Mouse (Mus musculus) kidney, adult 2 months (tissue): Measurements from ENCODE around the gene Smc4. TPM values are rescaled to one million over a fixed set of nuclear protein-coding genes. Genes with fewer than 3 reads are reported as not detected.

ENCODE experiments used
- DNase-seq: peaks from one replicate; pipeline ENCODE4 v3.0.0; 2021
- H3K27ac ChIP-seq: fragments of 200-500 bp; 2 replicates; pipeline ENCODE4 v1.5.1; 2012; ENCODE audit warnings: low read depth, low read length, control low read depth, inconsistent platforms; ENCODE audit not compliant: insufficient read depth
- H3K27me3 ChIP-seq: fragments of 200-500 bp; replicated peaks from 2 replicates; pipeline ENCODE4 v1.6.1; 2012; ENCODE audit warnings: mild to moderate bottlenecking, moderate library complexity, low read length, inconsistent platforms; ENCODE audit not compliant: control insufficient read depth, insufficient read depth
- H3K36me3 ChIP-seq: fragments of 200-500 bp; 2 replicates; pipeline ENCODE4 v1.6.1; 2012; ENCODE audit warnings: mild to moderate bottlenecking, moderate library complexity, low read length, inconsistent platforms; ENCODE audit not compliant: control insufficient read depth, insufficient read depth
- H3K4me1 ChIP-seq: fragments of 200-500 bp; 2 replicates; pipeline ENCODE4 v1.6.1; 2011; ENCODE audit warnings: low read length; ENCODE audit not compliant: control insufficient read depth, insufficient read depth
- H3K4me3 ChIP-seq: fragments of 200-500 bp; 2 replicates; pipeline ENCODE4 v1.5.1; 2011; ENCODE audit warnings: mild to moderate bottlenecking, low read depth, low read length, control low read depth; ENCODE audit not compliant: insufficient read depth
- CTCF ChIP-seq: fragments of 200-500 bp; conservative IDR thresholded peaks from 2 replicates; pipeline ENCODE4 v1.5.1; 2011; ENCODE audit warnings: low read depth, mild to moderate bottlenecking, control low read depth, low read length, moderate library complexity, mixed read lengths; ENCODE audit not compliant: insufficient read depth, insufficient read length
- POLR2A ChIP-seq: fragments of 200-500 bp; IDR thresholded peaks from one replicate; pipeline ENCODE4 v1.6.1; 2011; ENCODE audit warnings: low read depth, low read length, control low read depth
- WGBS: fragments of 180-500 bp; shearing (Covaris S2); methylation state at CpG from one replicate; pipeline ENCODE4 v1.1.7; 2018; 5-methylcytosine and 5-hydroxymethylcytosine counted together
- polyA plus RNA-seq: library from polyadenylated mRNA; depleted of rRNA; stranded (reverse); fragments of >200 nt; gene quantifications from 2 replicates; pipeline ENCODE4 v1.2.3, GENCODE M21; 2012

Smc4 gene
- polyA plus RNA-seq, 1 experiment = 3.0 TPM

- H3K27me3 ChIP-seq = no peaks in the 10 kb centered on the region
- DNase-seq = no peak
- H3K4me3 ChIP-seq = no peak overlapping the region
- TF ChIP-seq CTCF (no peak), POLR2A (no peak)
- 94% methylated on average over 3 of the region's 3 CpGs for WGBS
- H3K36me3 ChIP-seq = peaks cover 8% of the 10 kb centered on the region
- H3K4me1 ChIP-seq = 0 out of 2 replicates have a peak, but pooled peaks cover 2% of the 10 kb centered on the region
- no peak overlapping the region for H3K27ac ChIP-seq
Observed at GRCm38 (mm10) chr3:68969091-68969590, 35.4 kb upstream of the Smc4 start.

DNA sequence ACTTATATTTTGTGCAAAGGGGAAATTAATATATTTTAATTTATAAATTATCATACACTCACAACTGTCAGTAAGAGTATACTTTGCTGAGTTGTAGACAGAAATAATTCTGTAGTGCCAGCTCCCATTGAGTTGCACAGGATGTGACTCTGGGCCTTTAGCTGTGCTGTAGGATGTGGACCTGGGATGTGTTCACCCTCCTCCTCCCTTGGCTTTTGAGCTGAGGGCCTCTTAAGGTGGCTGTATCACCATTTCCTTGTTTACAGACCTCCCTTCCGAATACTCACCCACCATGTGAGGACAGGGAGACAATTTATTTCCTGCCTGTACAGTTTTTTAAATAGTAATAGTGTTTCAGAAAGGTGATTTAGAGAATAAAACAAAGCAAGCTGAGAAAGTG lies 31.0 kb upstream of the Smc4 start:
- no peak overlapping the region for H3K4me3 ChIP-seq
- no peaks in the 10 kb centered on the region for H3K36me3 ChIP-seq
- no peak overlapping the region for H3K27ac ChIP-seq
- H3K27me3 ChIP-seq = no peaks in the 10 kb centered on the region
- 50% methylated on average over 1 of the region's 1 CpGs for WGBS
- TF ChIP-seq POLR2A = no peak
- TF ChIP-seq CTCF = no peak
- H3K4me1 ChIP-seq = 0 out of 2 replicates have a peak, but pooled peaks cover 2% of the 10 kb centered on the region
- no peak for DNase-seq

GRCm38 (mm10) chr3:68974639-68975532 lies 29.7 kb upstream of the Smc4 start:
- Histone ChIP-seq H3K27me3 (no peaks in the 10 kb centered on the region), H3K27ac (no peak overlapping the region), H3K4me3 (no peak overlapping the region), H3K4me1 (0 out of 2 replicates have a peak, but pooled peaks cover 2% of the 10 kb centered on the region), H3K36me3 (no peaks in the 10 kb centered on the region)
- DNase-seq = no peak
- WGBS = 89% methylated on average over 8 of the region's 8 CpGs
- TF ChIP-seq CTCF (no peak), POLR2A (no peak)

DNA sequence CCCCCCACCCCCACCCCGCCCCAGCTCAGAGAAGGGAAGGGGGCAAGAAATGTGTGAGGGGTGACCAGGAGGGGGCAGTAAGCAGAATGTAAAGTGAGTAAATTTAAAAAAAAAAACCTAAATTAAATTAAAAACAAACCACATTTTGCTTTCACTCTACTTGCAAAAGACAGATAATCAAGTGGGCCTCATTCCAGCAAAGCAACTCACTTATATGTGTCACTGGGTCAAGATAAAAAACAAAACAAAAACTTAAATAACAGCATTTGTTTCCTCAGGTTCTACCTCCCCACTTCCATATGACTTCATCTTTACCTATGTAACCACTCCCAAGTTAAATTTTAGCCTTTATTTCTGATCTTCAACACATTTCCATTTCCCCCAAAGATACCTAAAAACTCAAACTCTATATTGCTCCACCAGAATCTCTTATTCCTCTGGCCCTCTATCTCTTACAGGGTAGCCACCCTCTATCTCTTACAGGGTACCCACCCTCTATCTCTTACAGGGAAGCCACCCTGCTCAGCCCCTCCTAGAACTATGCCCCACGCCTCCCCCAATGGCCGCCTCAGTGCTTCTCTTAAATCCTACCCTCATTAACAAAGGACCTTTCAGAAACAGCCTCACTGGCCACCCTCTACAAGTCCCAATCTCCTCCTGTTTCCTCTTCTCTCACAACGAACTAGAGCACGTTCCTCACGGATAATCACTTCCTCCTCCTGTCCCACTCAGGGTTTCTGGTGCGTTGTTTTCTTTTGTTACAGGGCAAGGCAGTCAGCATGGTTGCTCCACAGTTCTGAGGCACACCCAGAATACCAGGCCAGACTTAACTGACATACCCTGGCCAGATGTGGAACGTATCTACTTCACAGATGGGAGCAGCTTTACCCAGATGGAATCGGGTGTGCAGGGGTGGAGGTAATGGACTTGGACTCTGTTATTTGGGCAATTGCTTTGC lies 28.7 kb upstream of the Smc4 start:
- no peaks in the 10 kb centered on the region for H3K27me3 ChIP-seq
- DNase-seq = no peak
- 74% methylated on average over 9 of the region's 9 CpGs for WGBS
- H3K27ac ChIP-seq = no peak overlapping the region
- TF ChIP-seq CTCF = no peak
- no peak for TF ChIP-seq POLR2A
- H3K4me3 ChIP-seq = no peak overlapping the region
- 0 out of 2 replicates have a peak, but pooled peaks cover 2% of the 10 kb centered on the region for H3K4me1 ChIP-seq
- no peaks in the 10 kb centered on the region for H3K36me3 ChIP-seq

DNA sequence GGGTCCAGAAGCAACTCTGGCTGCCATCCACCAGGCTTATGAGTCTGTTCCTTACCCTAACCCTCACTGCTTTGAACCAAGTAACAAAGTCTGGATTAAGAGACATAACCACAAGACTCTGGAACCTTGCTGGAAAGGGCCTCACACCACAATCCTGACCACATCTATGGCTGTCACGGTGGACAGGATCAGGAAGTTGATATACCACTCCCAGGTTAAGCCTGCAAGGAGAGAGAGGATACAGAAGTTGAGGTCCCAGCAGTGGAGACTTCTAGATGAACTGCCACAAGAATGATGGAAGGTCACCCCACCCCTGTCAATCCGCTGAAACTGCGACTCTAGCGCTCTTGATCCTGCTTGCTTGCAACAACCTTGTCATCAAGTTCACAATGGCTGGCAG lies 26.8 kb upstream of the Smc4 start:
- 87% methylated on average over 4 of the region's 4 CpGs for WGBS
- TF ChIP-seq POLR2A = no peak
- TF ChIP-seq CTCF = no peak
- no peaks in the 10 kb centered on the region for H3K4me1 ChIP-seq
- no peak overlapping the region for H3K27ac ChIP-seq
- no peaks in the 10 kb centered on the region for H3K36me3 ChIP-seq
- no peak overlapping the region for H3K4me3 ChIP-seq
- H3K27me3 ChIP-seq = no peaks in the 10 kb centered on the region
- no peak for DNase-seq

DNA sequence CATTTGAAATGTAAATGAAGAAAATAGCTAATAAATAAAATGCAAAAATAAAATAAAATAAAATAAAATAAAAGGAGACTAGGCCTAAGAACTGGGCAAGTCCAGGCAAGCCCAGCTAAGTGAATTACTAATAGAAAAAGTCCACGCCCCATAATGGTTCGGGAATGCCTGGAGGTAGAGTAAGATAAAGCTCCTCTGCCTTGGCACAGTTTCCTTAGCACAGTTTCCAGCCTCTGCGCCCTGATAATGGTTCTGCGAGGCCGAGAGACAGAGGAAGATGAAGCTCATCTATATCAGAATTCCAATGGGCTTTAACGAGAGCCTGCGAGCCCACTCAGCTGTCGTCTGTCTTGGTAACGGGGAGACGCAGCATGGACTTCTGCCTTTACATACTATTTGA lies 25.4 kb upstream of the Smc4 start:
- H3K27me3 ChIP-seq = no peaks in the 10 kb centered on the region
- no peak overlapping the region for H3K27ac ChIP-seq
- H3K4me1 ChIP-seq = no peaks in the 10 kb centered on the region
- no peak for TF ChIP-seq CTCF
- no peak for TF ChIP-seq POLR2A
- no peaks in the 10 kb centered on the region for H3K36me3 ChIP-seq
- WGBS = 93% methylated on average over 10 of the region's 10 CpGs
- DNase-seq = no peak
- H3K4me3 ChIP-seq = no peak overlapping the region
